Mouse (Mus musculus) megakaryocyte, adult 5-6 weeks (primary cell): ENCODE results near the gene Epb41. TPM values are rescaled to one million over a fixed set of nuclear protein-coding genes. Genes with fewer than 3 reads are reported as not detected.

Experiments used
- ATAC-seq: 2 replicates; pipeline ENCODE4 v1.8.0; 2016; ENCODE audit warnings: mild to moderate bottlenecking, inconsistent platforms; ENCODE audit not compliant: poor library complexity, severe bottlenecking
- total RNA-seq, 2 experiments: library from RNA; stranded (forward) in 1 of 2; stranded (reverse) in 1 of 2; fragments of 153-499, 151-499 nt in 1 of 2; fragments of 221-1000, 200-1000 nt in 1 of 2; gene quantifications; 2 replicates each; pipeline versions ENCODE4 v1.2.3 to v1.2.4; 2015 to 2017

Epb41 gene
- total RNA-seq, 2 experiments from 2014 or later, result 51.8 to 62.3 TPM

DNA sequence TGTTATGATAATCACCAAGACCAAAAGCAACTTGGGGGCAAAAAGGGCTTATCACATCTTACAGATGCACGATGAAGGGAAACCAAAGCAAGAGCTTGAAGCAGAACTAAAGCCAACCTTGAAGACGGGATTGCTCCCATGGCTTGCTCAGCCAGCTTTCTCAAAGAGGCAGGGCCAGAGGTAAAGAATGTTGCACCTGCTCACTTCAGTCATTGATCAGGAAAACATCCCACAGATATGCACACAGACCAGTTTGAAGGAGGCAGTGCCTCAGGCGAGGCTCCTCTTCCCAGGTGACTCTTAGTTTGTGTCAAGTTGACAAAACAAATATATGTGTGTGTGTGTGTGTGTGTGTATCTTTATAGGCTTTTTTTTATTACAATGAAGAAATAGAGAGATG, 59.7 kb downstream of the Epb41 start:
- ATAC-seq, result no peak

DNA sequence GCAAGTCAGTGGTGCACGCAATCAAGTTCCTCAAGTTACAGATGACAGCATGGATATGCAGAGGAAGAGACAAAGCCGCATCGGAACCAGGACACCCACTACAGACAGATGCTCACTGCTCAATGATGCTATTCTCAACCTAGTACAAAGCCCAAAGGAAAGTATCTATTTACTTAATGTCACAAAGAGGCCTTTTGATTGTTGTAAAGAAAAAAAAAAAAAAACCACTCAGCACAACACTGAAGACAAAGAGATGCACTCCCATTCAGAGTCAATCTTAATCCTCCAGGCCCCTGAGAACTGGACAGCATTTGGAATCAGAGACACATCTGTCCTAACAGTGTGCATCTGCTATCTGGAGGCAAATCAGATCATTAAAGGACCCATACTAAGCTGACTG, 63.5 kb downstream of the Epb41 start:
- no peak for ATAC-seq

DNA sequence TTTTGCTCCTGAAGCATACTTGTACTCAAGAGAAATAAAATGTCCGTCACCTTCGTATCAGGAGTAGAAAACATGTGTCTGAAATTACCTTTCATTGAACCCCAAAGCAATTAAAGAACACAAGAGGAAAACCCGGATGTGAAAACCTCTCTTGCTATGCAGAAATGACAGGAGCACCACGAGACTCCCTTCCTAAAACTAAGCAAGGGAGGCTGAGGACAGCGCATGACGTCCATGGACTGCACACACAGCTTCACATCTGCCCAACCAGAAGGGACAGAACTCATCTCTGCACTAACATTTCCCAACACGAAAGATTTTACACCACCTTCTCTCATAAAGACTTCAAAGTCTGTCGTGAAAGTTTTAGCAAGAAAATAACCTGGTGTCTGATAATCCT, 64.7 kb downstream of the Epb41 start:
- no peak for ATAC-seq

DNA sequence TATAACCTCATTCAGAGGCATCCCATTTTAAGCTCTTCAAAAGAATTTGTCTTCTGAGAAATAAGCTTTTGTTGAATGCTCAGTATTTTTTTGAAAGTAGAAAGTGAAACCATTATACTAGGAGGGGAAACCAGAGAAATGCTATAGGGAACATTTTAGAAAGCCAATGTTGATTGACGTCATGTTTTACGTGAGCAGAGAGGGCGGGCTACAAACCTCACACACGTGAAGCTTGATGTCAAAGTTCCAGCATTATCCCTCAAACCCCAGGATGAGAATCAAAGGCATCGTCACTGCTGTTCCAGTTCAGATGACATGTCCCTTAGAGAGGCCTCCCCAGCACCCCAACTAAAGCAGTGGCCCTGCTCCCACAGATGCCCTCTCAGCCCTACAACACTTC, 66.9 kb downstream of the Epb41 start:
- ATAC-seq, result no peak

DNA sequence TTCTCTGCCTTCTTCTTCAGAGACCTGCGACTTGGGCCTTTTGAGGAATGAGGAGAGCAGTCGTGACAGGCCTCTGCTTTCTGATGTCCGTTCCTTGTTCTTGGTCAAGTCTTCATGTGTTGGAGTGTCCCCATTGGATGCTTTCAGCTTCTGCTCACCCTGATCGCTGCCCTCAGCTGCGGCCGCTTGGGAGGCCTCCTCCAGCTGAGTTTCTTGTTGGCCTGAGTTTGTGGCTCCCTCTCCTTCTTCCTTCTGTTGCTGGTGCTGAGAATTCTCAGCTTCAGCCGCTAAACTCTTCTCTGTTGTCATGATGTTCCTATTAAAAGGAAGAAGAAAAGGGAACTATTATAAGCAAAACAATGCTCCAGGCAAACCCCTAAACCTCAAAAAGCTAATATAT, 68.0 kb downstream of the Epb41 start:
- no peak for ATAC-seq

DNA sequence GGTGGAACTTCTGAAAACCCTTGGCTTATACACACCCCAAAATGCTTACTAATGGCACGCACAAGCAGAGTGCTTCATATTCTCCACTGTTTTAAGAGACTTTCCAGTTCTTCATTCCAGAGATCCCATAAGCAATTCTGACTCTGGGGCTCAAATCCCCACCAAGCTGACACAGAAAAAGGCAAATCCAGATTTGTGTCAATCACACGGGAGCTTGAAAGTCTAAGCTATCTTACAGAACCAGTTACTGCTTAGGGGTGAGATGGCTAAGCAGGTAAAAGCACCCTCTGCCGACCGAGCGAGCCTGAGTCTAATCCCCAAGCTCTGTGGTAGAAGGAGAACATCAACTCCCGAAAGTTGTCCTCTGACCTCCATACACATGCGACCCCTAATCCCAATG, 76.5 kb downstream of the Epb41 start:
- ATAC-seq, result no peak

DNA sequence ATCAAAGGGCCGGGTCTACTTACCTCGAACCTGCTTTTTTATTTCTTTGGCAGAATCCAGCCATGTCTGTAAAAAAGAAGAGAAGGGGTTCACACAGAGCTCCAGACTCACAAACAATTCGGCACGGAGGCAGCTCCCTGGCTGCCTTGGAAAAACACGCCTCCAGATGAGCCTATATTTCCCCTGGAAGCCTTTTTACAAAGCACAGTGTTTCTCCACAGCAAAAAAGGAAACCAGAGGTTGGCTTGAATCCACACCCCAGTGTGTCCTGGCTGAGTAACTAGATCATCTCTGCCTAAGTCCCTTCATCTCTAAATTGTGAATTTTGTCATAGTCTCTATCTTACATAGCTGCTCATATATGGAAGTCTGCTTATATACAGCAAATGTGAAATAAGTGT, 77.6 kb downstream of the Epb41 start:
- ATAC-seq, result no peak

DNA sequence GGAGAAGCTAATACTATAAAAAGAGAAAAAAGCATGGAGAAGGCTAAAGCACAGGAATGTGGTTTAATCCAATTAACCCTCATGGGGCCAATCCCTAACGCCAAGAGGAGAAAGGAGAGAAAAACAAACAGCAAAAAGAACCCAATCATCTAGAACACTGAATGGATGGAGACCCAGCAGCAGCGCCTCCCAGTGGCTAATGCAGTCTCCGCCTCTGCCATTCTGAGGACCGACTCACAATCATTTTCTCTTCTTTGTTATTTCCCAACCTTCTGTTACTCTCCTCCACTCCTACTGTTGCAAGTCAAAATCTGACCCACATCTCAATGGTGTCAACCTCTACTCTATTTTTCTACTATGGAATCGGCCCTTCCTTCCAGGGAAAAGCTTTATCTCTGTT, 78.1 kb downstream of the Epb41 start:
- ATAC-seq, result no peak

DNA sequence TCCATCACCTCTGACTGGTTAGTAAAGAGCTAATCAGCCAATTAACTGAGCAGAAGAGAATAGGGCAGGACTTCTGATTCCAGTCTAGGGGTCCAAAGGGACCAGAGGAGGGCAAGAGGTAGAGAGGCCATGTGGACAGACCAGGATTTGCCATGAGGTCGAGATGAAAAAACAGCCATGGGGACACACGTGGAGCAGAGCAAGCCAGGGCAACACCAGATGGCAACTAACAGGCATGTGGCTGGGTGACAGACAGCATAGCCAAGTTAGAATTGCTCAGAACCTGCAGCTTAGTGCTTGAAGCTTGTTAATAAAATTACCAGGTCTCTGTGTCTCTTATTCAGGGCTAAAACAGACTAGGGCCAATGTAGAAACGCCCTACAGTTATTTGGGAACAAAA, 81.3 kb downstream of the Epb41 start:
- no peak for ATAC-seq

DNA sequence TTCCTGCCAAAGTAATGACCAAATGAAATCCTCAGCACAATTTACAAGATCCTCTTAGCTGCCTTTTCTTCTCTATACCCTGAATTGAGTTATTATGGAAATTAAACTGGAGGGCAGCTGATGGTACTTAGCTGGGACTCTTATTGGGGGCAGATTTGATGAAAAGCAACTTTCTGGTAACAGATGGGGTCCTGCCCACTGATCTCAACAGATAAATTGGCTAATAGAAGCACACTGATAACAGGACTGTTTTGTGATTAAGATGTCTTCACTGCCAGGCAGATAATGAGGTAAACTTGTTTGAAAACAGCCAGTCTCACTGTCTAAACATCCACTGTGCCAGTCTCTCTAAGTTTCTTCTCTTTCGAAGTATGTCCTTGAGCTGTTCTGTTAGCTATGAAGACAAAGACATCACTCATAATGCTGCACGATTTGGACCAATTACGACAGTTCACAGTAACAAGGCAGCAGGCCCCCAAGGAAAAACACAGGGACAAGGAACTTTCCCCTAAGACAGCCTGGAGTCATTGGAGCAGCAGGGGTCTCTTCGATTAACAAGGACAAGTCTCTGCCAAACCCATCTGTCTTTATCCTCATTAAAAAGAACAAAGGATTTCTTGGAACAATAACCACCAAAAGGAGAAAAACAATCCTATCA, 92.1 kb downstream of the Epb41 start:
- ATAC-seq, result no peak

DNA sequence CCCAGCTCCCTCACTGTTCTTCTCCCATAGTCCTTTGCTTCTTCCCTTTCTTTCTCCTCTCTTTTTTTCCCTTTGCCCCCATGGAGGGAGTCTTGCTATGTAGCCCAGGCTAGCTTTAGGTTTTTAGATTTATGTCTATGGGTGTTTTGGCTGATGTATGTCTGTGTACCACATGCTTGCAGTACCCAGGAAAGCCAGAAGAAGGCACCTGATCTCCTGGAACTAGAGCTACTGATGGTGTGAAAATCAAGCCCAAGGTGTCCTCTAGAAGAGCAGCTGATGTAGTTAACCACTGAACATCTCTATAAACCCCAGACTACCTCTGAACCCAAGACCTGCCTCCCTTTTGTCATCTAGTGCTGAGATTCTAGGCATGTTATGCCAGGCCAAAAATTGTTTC, 93.4 kb downstream of the Epb41 start:
- no peak for ATAC-seq

DNA sequence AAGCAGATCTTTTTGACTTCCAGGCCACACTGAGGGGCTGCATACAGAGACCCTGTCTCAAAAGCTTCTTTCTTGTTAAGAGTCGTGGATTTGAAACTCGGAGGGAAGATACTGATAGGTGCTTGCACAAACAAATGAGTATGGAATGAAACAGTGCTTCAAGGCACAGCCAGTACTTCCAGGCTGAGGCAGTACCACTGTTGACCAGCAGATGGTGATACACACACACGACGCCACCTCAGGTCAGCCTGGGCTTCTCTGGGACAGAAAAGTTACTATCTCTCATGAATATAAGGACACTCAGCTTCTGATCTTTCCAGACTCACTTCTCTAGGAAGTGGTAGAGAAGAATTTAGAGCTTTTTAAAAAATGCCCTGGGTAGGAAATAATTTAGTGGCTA, 97.9 kb downstream of the Epb41 start:
- peak; percentile 91 for ATAC-seq

DNA sequence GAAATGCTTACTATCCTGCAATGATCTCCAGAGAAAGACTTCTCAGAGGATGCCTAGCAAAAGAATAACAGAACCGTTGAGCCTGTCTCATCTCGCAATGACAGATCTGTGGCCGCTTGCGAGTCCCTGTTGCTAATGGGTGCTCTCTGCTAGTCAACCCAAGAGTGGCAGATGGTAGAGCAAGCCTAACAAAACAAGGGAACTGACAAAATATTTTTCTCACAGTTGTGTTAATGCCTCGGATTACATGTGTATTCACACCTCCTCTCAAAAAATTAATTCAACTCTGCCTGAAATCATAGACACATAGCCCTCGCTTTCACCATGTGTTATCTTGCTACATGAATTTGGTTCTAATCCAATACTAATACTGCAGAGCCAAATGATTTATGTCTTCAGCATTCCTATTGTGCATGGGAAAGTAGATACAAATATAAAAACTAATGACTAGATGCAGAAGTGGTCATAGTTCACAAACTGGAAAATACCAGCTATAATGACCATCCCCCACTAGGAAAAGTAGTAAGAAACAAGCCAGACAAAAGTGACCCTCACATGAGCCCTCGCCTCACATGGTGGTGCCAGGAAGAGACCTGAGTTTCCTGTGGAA, 104.8 kb downstream of the Epb41 start:
- no peak for ATAC-seq

DNA sequence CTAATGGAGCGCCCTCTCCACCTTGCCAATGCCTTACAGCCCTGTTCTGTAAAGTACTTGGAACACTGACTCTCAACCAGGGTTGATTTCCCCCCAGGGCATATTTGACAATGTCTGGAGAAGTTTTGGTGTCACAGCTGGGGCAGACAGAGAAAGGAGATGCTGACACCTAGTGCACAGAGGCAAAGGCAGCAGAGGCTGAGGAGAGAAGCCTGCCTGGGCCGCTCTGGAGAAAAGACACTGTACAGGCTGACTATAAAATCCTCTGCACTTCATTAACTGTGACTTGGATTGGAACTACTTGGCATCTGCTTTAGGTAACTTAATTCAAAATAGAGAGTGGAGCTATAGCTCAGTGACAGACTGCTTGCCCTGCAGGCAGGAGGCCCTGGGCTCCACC, 106.2 kb downstream of the Epb41 start:
- no peak for ATAC-seq

DNA sequence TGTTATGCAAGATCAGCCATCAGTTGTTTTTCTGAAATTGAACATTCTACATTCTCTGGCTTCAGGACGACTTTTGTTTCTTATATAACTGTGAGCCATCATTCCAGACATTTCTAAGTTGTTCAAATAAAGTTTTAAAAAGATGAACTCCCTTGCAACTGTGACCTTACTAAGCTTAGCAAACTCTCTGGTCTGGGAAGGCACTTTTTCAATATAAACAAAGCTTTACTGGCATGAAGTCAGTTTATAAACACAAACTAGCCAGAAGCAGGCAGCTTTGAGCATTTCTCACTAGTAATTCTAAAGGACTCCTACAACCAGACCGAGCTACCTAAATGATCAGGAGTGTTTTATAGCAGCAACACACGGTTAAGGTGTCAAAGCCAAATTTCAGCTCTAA, 118.0 kb downstream of the Epb41 start:
- no peak for ATAC-seq

DNA sequence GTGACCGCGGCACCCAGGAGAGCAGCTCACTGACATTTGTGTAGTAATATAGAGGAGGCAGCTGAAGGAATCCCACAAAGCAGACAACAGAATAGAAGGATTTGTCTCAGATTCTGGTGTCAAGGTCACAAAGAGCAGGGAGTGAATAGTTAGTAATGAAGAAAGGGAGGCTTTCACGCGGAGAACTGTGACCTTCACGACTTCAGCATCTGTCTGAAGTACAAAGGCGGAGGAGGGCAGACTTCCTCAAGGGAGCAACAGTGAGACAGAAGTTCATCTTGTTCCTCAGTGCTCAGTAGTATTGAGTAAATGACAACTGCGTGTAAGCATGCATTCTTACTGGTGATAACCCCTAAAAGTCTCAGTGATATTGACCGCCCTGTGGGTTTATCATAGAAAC, 124.5 kb downstream of the Epb41 start:
- ATAC-seq, result no peak

DNA sequence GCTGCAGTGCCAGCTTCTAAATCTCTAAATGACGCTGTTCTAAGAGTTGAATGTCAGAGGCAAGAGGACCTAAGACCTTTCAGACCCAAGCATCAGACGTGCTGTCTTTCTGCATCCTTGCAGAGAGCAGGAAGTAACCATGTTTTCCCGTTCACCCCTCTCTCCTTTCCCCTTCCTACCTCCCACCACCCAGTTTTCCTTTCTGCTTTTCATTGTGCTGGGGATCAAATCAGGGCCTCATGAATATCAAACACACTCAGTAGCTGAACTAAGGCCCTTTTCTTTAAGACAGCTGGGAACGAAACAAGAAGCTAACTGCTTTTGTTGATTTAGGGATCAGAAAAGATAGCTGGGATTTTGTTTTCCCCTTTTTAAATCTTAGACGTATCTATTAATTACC, 125.2 kb downstream of the Epb41 start:
- no peak for ATAC-seq

DNA sequence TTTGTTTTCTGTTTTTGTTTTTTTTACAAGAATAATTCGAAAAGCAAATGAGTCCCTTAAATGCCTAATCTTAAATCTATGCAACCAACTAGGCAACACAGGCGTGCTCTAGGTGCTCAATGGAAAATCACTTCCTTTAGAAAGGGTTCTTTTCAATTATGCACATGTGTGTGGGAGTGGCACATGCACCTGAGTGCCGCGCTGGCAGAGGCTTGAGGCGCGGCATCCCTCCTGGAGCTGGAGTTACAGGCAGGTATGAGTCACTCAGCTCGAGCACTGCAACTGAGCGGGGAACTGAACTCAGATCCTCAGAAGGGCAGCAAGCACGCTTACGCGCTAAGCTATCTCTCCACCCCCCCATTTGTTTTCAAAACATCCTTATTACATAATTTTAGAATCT, 127.3 kb downstream of the Epb41 start:
- ATAC-seq, result no peak

DNA sequence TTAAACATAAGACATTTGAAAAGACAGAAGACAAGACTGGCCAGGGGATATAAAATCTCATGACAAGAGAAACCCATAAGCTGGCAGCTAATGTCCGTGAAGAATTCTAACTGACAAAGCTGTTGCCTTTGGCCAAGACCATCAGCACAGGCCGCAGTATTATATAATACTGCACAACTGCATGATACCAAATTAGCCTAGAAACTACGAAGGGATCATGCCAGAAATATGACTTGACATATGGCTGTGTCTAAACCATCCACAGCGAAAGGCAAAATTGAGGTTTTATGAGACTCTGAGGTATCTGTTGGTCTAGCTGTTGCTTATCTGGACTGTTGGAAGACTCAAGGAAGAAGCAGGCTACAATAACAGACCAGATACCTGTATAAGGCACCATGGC, 134.3 kb downstream of the Epb41 start:
- no peak for ATAC-seq

DNA sequence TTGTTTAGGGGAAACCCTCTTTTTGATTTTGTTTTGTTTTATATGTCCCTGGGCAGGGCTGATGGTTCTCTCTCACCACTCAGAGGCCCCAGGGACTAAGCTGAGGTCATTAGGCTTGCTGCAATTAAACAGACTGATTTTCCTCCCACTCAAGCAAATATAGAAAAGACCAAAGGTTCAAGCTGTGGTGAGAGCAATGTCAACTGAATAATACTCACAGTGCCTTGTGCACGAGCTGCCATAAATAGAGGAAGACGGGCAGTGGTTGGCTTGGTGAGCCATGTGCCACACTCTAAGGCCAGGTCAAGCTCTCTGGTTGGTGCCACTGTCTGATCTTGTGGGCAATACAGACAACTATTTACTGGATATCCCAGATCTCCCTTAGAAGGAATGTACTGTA, 135.7 kb downstream of the Epb41 start:
- no peak for ATAC-seq

DNA sequence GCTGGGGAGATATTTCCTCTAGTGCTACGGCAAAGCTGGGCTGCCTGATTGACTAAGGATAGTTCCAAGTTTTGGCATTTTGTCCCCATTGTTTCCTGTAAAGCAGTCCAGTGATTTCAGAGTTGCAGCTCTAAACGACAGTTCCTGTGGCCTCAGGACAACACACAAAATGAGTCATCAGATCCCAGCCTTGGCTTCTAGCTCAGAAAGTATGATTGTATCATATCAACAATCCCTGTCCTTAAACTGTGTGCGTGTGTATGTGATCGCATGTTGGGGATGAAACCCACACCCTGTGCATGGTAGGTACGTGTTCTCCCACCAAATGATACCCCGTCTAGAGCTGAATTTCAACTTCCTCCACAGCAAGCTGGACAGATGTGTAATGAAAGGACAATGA, 146.0 kb downstream of the Epb41 start:
- no peak for ATAC-seq

DNA sequence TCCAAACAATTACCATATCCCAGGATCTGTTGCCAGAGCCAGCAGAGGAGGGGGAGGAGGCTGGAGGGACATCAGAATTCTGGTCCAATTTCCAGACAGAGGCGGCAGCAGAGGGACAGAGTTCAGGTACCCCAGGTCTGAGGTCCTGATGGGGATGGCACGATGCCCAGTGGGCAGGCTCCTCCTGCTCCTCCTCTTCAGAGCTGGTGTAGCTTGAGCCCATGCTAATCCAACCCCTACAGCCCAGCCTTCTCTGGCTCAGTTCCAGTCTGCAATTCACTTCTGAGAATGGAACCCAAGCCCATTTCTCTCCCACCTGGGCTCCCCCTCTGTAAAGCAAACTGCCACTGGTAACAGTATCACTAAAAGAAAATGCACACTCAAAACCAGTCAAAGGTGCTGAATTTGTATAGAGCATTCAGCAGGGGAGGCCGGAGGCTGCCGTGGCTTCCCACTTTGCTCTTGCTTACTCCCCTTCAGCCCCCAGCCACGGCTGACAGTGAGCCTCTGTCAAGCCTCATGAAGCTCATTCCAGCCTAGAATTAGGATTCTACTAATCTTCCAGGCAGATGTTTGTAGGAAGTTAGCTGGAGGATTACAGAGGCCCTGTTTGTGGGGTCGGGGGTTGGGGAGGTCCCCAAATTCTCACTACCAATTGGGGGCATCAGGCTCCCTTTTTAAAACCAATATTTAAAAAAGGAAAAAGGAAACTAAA, 150.9 kb downstream of the Epb41 start:
- ATAC-seq, result no peak

DNA sequence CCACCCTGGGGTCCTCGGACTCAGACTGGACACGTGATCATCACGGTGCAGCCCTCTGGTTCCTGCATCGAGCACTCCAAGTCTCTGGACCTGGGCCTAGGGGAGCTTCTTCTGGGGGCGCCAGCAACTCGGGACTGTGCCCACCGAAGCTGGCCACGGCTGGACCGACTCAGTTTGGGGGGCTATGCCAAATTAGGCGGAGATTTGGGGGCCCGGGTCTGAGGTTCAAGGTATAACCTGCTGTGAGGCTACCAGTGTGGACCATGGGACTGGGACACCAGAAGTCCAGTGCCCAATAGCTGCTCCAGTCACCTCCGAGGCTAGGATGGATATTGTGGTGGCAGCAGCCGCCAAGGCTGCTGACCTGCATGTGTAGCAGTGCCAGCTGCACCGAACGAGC, 152.7 kb downstream of the Epb41 start:
- no peak for ATAC-seq
